Mouse (Mus musculus): ENCODE data around the gene Napepld. TPM values are rescaled to one million over a fixed set of nuclear protein-coding genes. Genes with fewer than 3 reads are reported as not detected.

Napepld gene
- 1.3 to 2.0 TPM (median 1.4 TPM) in 4 replicates for total RNA-seq (2023; ENCODE audit: inconsistent age)

DNA sequence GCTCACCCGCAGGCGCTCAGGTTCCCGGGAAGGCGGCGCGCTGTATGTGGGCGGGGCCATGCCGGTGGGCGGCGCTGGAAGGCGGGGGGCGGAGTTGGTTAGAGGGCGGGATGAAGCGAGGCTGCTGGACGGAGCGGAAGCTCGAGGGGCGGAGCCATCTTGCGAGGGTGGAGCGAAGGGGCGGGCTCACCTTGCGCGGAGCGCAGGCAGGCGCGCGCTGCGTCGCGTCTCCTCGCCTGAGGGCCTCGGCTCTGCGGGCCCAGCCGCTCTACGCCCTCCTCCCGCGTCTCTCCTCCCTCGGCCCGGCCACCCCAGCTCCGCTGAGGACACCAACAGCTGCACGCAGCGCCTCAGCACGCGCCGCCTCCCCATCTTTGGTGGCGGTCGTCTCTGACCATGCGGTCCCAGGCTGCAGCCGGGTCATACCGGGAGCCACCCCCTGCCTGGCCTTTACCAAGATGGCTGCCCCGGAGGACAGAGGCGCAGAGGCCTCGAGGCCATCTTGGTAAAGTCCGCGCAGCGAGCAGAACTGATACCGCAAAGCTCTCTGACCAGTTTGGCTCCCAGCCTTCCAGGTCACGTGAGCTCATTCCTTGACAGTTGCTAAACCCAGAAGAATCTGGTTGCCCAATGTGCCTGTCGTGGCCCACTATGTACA is at the start of gene Napepld:
TSS of gene Napepld (minus strand) at position 46 of the 658 bp plus-strand sequence.

GRCm38 (mm10) chr5:21736956-21737585 is 35.9 kb upstream of the Napepld start, which contains the start of gene Pmpcb:
Pmpcb (plus strand) TSS chr5:21737141.

DNA sequence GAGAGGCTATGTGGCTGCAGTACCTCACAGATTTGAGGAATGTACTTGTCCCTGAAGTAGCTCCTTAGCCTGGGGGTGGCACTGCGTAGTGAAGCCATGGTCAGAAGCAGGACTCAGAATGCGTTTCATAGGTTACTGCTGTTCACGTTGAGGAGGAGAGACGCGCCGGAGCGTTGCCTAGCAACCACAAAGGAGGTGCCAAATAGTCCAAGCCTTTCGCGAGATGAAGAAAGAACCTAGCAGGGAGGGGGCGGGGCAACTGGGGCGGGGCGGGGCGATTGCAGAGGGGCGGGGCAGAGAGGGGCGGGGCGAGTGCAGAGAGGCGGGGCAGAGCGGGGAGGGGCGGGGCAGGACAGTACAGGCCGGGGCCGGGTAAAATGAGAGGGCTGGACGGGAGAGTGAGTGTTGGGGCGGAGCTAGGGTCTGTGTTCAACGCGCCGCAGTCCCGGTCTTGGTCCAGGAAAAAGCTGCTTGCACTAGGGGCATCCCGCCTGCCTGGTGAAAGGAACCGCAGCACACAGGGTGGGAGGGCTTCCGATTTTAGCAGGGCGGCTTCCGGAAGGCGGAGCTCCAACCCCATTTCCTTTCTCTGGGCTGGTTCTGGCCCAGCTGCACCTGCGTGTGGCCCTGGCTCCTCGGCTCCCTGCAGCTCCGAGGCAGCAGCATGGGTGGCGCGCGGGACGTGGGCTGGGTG is 55.6 kb downstream of the Napepld start, which contains the start of the genes Fbxl13 and Armc10:
TSS of gene Fbxl13 (minus strand) at position 196 of the 694 bp plus-strand sequence.
TSS of gene Armc10 (plus strand) at position 375 of the 694 bp plus-strand sequence.

Other genes starting within 250 kb of the Napepld start
- gene Lrrc17, start 157.8 kb downstream of the Napepld start, total RNA-seq (2023; ENCODE audit: inconsistent age): not detected in 4 replicates
- not detected in 4 replicates for gene Fbxl13, start 55.8 kb downstream of the Napepld start, total RNA-seq (2023; ENCODE audit: inconsistent age)
- 34.4 to 38.9 TPM (median 37.5 TPM) in 4 replicates for gene Armc10, start 55.6 kb downstream of the Napepld start, total RNA-seq (2023; ENCODE audit: inconsistent age)
- 91.1 to 98.1 TPM (median 93.0 TPM) in 4 replicates for gene Pmpcb, start 35.7 kb upstream of the Napepld start, total RNA-seq (2023; ENCODE audit: inconsistent age)
- 53.1 to 59.8 TPM (median 56.8 TPM) in 4 replicates for gene Dnajc2, start 83.9 kb upstream of the Napepld start, total RNA-seq (2023; ENCODE audit: inconsistent age)
- 67.9 to 73.4 TPM (median 70.2 TPM) in 4 replicates for gene Psmc2, start 83.9 kb upstream of the Napepld start, total RNA-seq (2023; ENCODE audit: inconsistent age)
- gene Slc26a5, start 164.2 kb upstream of the Napepld start, total RNA-seq (2023; ENCODE audit: inconsistent age): not detected in 4 replicates

All from B cell, adult (primary cell).